Mouse (Mus musculus) heart, adult 8-10 months (tissue): ENCODE measurements around the gene Agpat2. TPM values are rescaled to one million over a fixed set of nuclear protein-coding genes. Genes with fewer than 3 reads are reported as not detected.

Experiments
- microRNA-seq: library from miRNA; unstranded; fragments of <30 nt; microRNA quantifications from one replicate; pipeline ENCODE4 v1.2.0, GENCODE M21; 2022
- total RNA-seq, 4 experiments: library from RNA; stranded (reverse); gene quantifications; 2 replicates each; pipeline ENCODE4 v1.2.4; 2022

Gene Agpat2
- total RNA-seq, 4 experiments from 2014 or later, result 51.1 to 65.9 (median 60.8) TPM

Small RNAs within 50 kb of the gene (microRNA-seq; reads per million reads assigned to microRNA genes)
- 6.4 reads per million, percentile 16 among the genes with 10 or more reads in this experiment for gene Mir126a
- gene Mir126b, result not detected

Other genes with a start within 250 kb of the Agpat2 start
- gene Card9, start 243.5 kb downstream of the Agpat2 start, total RNA-seq, result 1 to 10 TPM in 3 of 4 experiments, under 1 TPM in 1; 0.54 to 2.2 (median 1.7) TPM
- 10 to 100 TPM in 2 of 4 experiments, 1 to 10 TPM in 2; 6.4 to 13.1 (median 8.6) TPM for gene Snapc4, start 223.8 kb downstream of the Agpat2 start, total RNA-seq
- gene Entr1, start 215.1 kb downstream of the Agpat2 start, total RNA-seq, result 10 to 100 TPM; 38.1 to 49.7 (median 44.6) TPM
- 100 to 1,000 TPM; 137 to 173 (median 153) TPM for gene Pmpca, start 215.1 kb downstream of the Agpat2 start, total RNA-seq
- 10 to 100 TPM; 14.9 to 19.2 (median 15.8) TPM for gene Inpp5e, start 195.2 kb downstream of the Agpat2 start, total RNA-seq
- gene Sec16a, start 159.2 kb downstream of the Agpat2 start, total RNA-seq, result 10 to 100 TPM; 40.7 to 45.7 (median 41.7) TPM
- gene Notch1, start 87.8 kb downstream of the Agpat2 start, total RNA-seq, result 10 to 100 TPM; 22.2 to 36.5 (median 29.1) TPM
- 100 to 1,000 TPM; 122 to 172 (median 148) TPM for gene Egfl7, start 24.4 kb downstream of the Agpat2 start, total RNA-seq
- gene Gm20532, start 17.8 kb downstream of the Agpat2 start, total RNA-seq, result not detected
- 10 to 100 TPM; 15.0 to 26.6 (median 20.9) TPM for gene Fam69b, start 24.0 kb upstream of the Agpat2 start, total RNA-seq
- gene Lcn4, start 66.9 kb upstream of the Agpat2 start, total RNA-seq, result not detected